Mouse (Mus musculus) stomach, embryonic 14.5 days (tissue): Measurements from ENCODE around the gene Ulk1. TPM values are rescaled to one million over a fixed set of nuclear protein-coding genes. Genes with fewer than 3 reads are reported as not detected.
"Not testable (repeated sequence)": the region's sequence is repeated elsewhere in the genome, so short reads cannot be mapped to it uniquely, and the experiment has no call there.

Experiments used
- ATAC-seq: fragments of 200-750 bp; cut with Nextera tagmentation; 2 replicates; pipeline ENCODE4 v1.8.0; 2017; ENCODE audit warnings: low read depth, moderate TSS enrichment; ENCODE audit not compliant: insufficient number of reproducible peaks, insufficient read depth, low FRiP score
- H3K27ac ChIP-seq: fragments of 300-500 bp; sonication (generic); 2 replicates; pipeline ENCODE4 v1.5.1; 2014; ENCODE audit warnings: mild to moderate bottlenecking, low read length, moderate library complexity, mixed read lengths
- H3K27me3 ChIP-seq: fragments of 300-500 bp; sonication (generic); 2 replicates; pipeline ENCODE4 v1.6.1; 2014; ENCODE audit warnings: low read length, control low read depth, mixed read lengths; ENCODE audit not compliant: control insufficient read depth, insufficient read depth
- H3K36me3 ChIP-seq: fragments of 300-500 bp; sonication (generic); 2 replicates; pipeline ENCODE4 v1.6.1; 2014; ENCODE audit warnings: mild to moderate bottlenecking, control low read depth, low read length, moderate library complexity, mixed read lengths; ENCODE audit not compliant: control insufficient read depth, insufficient read depth
- H3K4me1 ChIP-seq: fragments of 300-500 bp; sonication (generic); 2 replicates; pipeline ENCODE4 v1.6.1; 2014; ENCODE audit warnings: low read length, control low read depth, mixed read lengths; ENCODE audit not compliant: control insufficient read depth, insufficient read depth
- H3K4me2 ChIP-seq: fragments of 300-500 bp; sonication (generic); replicated peaks from 2 replicates; pipeline ENCODE4 v1.6.1; 2014; ENCODE audit warnings: low read depth, low read length, control low read depth
- H3K4me3 ChIP-seq: fragments of 300-500 bp; sonication (generic); 2 replicates; pipeline ENCODE4 v1.5.1; 2014; ENCODE audit warnings: low read depth, low read length, control low read depth
- H3K9ac ChIP-seq: fragments of 300-500 bp; sonication (generic); replicated peaks from 2 replicates; pipeline ENCODE4 v1.6.1; 2014; ENCODE audit warnings: low read depth, mild to moderate bottlenecking, control low read depth, low read length, moderate library complexity, mixed read lengths
- H3K9me3 ChIP-seq: fragments of 300-500 bp; sonication (generic); 2 replicates; pipeline ENCODE4 v1.6.1; 2016; ENCODE audit warnings: low read depth, low read length, control low read depth; ENCODE audit not compliant: control insufficient read depth
- WGBS: fragments of 180-500 bp; shearing (Covaris S2); extraction: QIAGEN DNeasy Blood & Tissue Kit; methylation state at CpG from one replicate; pipeline ENCODE4 v1.1.7; 2014; 5-methylcytosine and 5-hydroxymethylcytosine counted together
- polyA plus RNA-seq: library from polyadenylated mRNA; unstranded; fragments of >200 nt; fragmentation: Nextera tagmentation; extraction: Ambion mirVana; gene quantifications from 2 replicates; pipeline ENCODE4 v1.2.1, GENCODE M21; 2014

The Ulk1 gene
- polyA plus RNA-seq, 1 experiment from 2014 or later: 28.4 TPM

DNA sequence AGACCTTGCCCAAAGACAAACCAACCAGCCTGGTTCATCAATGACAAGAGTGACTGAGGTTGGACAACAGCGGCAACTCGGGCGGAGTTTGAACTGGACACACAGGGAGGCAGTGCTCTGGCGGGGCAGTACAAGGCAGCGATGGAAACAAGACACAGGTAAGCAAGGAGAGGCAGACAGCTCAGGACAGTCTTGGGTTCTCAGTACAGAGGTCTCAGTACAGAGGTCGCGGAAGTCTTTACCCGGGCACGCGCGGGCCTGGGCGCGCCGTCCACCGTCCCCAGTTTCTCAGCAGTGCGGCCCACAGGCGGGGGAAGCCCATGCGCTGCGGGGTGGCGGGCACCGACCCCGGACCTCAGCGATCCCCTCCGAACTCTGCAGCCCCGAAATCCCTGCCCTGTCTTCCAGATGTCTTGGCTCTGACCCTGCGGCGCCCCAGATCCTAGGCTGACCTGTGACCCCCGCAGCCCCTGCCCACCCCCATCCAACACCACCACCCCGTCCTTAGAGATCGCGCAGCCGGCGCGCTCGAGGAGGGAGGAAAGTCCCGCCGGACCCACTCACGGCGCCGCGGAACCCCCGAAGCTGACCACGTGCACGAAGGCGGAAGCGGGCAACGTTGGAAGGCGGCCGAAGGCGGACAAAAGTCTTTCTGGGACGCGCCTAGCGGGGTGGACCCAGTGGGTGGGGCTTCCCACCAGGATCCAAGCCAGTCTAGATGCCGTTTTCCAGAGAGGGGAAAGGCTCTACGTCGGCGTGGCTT lies 29.7 kb downstream of the Ulk1 start, which contains the start of gene Pus1:
Gene Pus1 (minus strand): TSS at position 662 of the 763 bp plus-strand sequence.
- WGBS: under 1% methylated on average over 57 of the region's 57 CpGs
- H3K27ac ChIP-seq: peak within 1 kb of the TSS; percentile 27; the same call in 1 of the 2 replicates
- peak within 1 kb of the TSS; percentile 81 for H3K4me2 ChIP-seq
- peak within 1 kb of the TSS; percentile 77 for H3K9ac ChIP-seq
- H3K4me3 ChIP-seq: peak within 1 kb of the TSS; percentile 82
- peaks cover 20% of the 10 kb centered on the region for H3K36me3 ChIP-seq
- H3K27me3 ChIP-seq: no peaks in the 10 kb centered on the region
- H3K9me3 ChIP-seq: no peaks in the 10 kb centered on the region
- ATAC-seq: peak; percentile 90
- H3K4me1 ChIP-seq: peaks cover 8% of the 10 kb centered on the region; the same call in 1 of the 2 replicates

DNA sequence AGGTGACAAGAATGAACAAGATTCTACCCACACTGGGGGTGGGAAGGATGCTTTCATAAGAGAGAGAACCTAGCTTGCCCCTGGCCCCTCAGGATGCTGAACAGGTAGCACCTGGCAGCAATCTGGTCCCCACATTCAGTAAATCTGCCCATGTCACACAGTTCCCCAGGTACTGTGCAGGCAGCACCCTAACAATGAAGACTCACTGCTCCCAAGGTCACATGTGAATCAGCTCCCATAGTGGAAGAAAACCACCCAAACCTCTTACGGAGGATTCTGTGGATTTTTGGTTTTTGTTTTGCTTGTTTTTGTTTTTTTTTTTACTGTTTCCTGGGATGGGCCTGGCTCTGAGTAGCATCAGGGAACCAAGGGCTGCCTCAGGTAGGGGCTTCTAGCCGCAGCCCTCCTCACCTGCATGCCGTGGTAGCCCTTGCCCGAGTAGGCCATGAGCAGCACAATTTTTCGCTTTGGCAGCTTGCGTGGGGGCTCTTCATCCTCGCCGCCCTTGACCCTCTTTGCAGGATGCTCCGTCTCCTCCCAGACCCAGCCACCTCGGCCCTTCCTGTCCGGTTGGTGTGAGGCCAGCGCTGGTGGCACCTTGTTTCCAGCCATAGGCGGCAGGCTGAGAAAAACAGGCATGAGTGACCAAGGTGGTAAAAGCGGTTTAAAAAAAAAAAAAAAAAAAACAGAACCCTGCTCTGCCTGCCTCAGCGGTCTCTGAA lies 30.5 kb downstream of the Ulk1 start:
- no peak for ATAC-seq
- Histone ChIP-seq H3K36me3 (peaks cover 23% of the 10 kb centered on the region), H3K9ac (peak overlapping the region; percentile 77), H3K27me3 (no peaks in the 10 kb centered on the region), H3K4me2 (peak overlapping the region; percentile 81), H3K4me3 (peak overlapping the region; percentile 82), H3K27ac (no peak overlapping the region; the same call in 1 of the 2 replicates), H3K9me3 (no peaks in the 10 kb centered on the region), H3K4me1 (peaks cover 8% of the 10 kb centered on the region; the same call in 1 of the 2 replicates)
- WGBS: 16% methylated on average over 15 of the region's 15 CpGs

DNA sequence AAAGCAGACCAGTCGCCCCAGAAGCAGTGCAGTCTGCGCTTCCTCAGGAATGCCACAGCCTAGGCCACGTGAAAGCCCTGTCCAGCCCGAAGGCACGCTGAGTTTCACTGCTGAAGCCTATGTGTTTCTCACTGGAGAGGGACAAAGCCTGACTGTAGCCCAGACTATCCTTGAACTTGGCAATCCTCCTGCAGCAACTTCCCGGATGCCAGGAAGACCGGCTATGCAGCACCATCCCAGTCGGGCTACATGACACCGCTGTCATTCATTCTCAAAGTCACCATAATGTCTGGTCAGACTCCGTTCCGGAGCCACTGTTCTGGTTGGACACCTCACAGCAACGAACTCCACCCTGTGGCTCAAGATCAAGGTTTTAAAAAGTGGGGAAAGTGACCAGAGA lies 31.6 kb downstream of the Ulk1 start:
- no peak overlapping the region for H3K27ac ChIP-seq
- H3K4me2 ChIP-seq: no peak overlapping the region
- 90% methylated on average over 12 of the region's 12 CpGs for WGBS
- H3K9me3 ChIP-seq: no peaks in the 10 kb centered on the region
- no peak for ATAC-seq
- peaks cover 33% of the 10 kb centered on the region for H3K36me3 ChIP-seq
- peaks cover 8% of the 10 kb centered on the region; the same call in 1 of the 2 replicates for H3K4me1 ChIP-seq
- H3K27me3 ChIP-seq: no peaks in the 10 kb centered on the region
- no peak overlapping the region for H3K9ac ChIP-seq
- H3K4me3 ChIP-seq: no peak overlapping the region

DNA sequence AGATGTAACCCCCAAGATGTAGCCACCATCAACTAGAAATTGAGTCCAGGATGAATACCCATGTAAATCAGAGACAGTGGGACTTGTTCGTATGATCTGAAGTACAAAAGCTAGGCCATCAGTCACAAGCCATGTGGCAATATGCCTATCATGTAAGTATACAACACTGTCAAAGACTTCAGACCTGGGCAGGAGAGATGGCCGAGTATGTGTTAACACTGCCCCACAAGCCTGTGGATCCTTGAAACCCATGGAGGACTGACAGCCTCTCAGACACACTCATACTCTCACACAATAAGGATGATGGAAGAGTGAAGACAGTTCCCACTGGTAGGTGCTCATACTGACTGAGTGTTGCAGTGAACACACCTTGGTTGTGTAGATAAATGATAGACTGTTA lies 33.8 kb downstream of the Ulk1 start:
- Histone ChIP-seq H3K4me2 (no peak overlapping the region), H3K36me3 (peaks cover 37% of the 10 kb centered on the region), H3K4me1 (peaks cover 8% of the 10 kb centered on the region; the same call in 1 of the 2 replicates), H3K9ac (no peak overlapping the region), H3K27me3 (no peaks in the 10 kb centered on the region), H3K27ac (no peak overlapping the region), H3K9me3 (no peaks in the 10 kb centered on the region), H3K4me3 (no peak overlapping the region)
- WGBS: 89% methylated on average over 2 of the region's 2 CpGs
- no peak for ATAC-seq

DNA sequence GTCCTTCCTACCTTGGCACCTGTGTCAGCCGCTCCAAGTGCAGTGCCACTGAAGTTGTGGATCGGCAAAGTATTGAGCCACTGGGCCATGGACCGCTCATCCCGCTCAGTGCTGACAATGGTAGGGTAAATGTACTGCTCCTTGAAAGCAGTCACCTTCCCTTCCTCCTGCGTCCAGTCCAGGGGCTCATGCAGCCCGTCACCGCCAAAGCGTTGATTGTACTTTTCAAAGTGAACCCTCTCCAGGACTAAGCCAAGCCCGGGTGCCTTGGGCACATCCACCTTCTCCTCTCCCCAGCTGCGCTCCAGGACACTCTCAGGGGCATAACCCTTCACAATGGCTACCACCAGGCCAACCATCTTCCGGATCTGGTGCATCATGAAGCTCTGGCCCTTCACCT lies 35.4 kb downstream of the Ulk1 start:
- Histone ChIP-seq H3K36me3 (peaks cover 37% of the 10 kb centered on the region), H3K4me2 (no peak overlapping the region), H3K4me3 (no peak overlapping the region), H3K4me1 (peaks cover 4% of the 10 kb centered on the region; the same call in 1 of the 2 replicates), H3K9me3 (no peaks in the 10 kb centered on the region), H3K27me3 (no peaks in the 10 kb centered on the region), H3K9ac (no peak overlapping the region), H3K27ac (no peak overlapping the region)
- WGBS: 99% methylated on average over 11 of the region's 11 CpGs
- ATAC-seq: no peak

DNA sequence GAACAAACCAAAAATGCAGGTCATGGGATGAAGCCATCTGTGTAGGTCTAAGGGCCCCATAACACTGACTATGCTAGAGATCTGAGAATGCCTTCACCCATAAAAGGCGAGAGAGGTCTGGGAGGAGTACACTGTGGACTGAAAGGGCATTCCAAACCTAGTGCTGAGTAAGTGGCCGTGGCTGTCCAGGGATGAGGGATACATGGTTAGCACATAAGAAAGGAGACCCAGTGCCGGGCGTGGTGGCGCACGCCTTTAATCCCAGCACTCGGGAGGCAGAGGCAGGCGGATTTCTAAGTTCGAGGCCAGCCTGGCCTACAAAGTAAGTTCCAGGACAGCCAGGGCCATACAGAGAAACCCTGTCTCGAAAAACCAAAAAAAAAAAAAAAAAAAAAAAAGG lies 37.0 kb downstream of the Ulk1 start:
- not testable (repeated sequence) for H3K9me3 ChIP-seq, H3K27me3 ChIP-seq, H3K4me3 ChIP-seq, H3K9ac ChIP-seq, ATAC-seq, H3K4me2 ChIP-seq, H3K27ac ChIP-seq, H3K4me1 ChIP-seq
- 93% methylated on average over 10 of the region's 10 CpGs for WGBS
- peaks cover 37% of the 10 kb centered on the region for H3K36me3 ChIP-seq

DNA sequence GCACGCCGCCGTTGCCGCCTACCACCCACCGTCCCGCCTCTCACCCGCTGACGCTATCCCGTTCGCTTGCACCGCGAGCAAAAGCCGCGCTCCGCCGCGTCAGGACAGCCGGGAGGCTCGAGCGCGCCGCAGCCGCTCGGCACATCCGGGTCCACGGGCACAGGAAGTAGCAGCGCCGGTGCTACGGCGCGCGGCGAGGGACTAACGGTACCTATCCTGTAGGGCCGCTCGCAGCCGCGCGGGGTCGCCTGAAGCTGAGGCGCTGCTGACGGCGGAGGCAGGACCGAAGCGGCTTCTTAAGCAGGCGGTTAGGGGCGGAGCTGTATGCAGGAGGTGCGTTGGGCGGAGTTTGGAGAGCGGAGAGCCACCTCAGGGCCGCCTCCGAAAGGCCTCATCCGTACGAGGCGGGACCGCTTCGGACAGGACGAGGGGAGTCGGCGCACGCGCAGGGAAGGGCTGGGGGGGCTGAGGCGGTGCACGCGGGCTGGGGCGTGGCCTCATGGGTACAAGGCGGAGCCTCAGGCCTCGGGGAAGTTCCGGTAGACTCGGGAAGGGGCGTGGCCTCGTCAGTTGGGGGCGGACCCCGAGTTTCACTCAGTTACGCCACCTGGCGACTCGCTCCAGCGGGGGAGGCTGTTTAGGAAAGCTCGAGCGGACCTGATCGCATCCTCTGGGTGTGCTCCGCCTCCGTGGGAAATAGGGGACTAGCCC lies 39.3 kb downstream of the Ulk1 start, which contains the start of gene Ep400:
Gene Ep400 (minus strand): TSS at position 270 of the 711 bp plus-strand sequence.
- peak; percentile 98 for ATAC-seq
- peak within 1 kb of the TSS; percentile 84 for H3K9ac ChIP-seq
- under 1% methylated on average over 81 of the region's 83 CpGs for WGBS
- H3K27ac ChIP-seq: peak within 1 kb of the TSS; percentile 97
- peaks cover 27% of the 10 kb centered on the region for H3K36me3 ChIP-seq
- H3K4me2 ChIP-seq: peak within 1 kb of the TSS; percentile 65
- H3K4me1 ChIP-seq: peaks cover 10% of the 10 kb centered on the region
- H3K27me3 ChIP-seq: no peaks in the 10 kb centered on the region
- H3K9me3 ChIP-seq: no peaks in the 10 kb centered on the region
- H3K4me3 ChIP-seq: peak within 1 kb of the TSS; percentile 94

DNA sequence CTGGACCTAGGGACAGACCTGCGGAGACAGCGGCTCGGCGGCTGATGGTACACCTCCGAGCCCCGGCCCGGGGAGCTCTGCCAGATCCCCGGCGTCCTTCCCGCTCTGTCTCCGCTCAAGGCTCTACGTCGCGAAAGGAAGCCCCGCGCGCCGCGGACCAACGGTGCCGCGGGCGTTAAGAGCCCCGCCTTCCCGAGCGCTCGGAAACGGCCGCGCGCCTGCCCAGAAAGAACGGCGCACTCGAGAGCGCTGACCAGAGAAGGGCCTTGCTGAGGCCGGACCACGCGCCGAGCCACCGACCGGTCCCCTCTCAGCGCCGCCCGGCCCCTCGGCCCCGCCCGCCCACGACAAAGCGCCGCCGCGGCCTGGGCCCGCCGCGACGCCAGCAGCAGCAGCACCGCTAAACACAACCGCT lies 39.9 kb downstream of the Ulk1 start:
- Histone ChIP-seq H3K9me3 (no peaks in the 10 kb centered on the region), H3K4me3 (peak overlapping the region; percentile 94), H3K27ac (peak overlapping the region; percentile 97), H3K36me3 (peaks cover 21% of the 10 kb centered on the region), H3K9ac (peak overlapping the region; percentile 84), H3K4me2 (peak overlapping the region; percentile 65), H3K4me1 (peaks cover 10% of the 10 kb centered on the region), H3K27me3 (no peaks in the 10 kb centered on the region)
- under 1% methylated on average over 50 of the region's 58 CpGs for WGBS
- ATAC-seq: peak; percentile 49
